ENCODE assay signal across 8 mouse cellular contexts in genomic region chr15:103323455-103324247, GRCm38 (mm10). TPM values are rescaled to one million over a fixed set of nuclear protein-coding genes. Genes with fewer than 3 reads are reported as not detected.
DNase-seq lines count a peak whose midpoint lies in the region; ATAC-seq lines count a peak whose summit lies in the region.

No protein-coding gene starts in this region.

- peak overlapping the region; percentile 62 for H3K9ac ChIP-seq in hindbrain, embryonic 11.5 days (ENCODE audit: low read depth, low read length)

- no peaks in the 10 kb centered on the region for H3K36me3 ChIP-seq in hindbrain, embryonic 11.5 days (ENCODE audit: control insufficient read depth, insufficient read depth, low read length)
- H3K36me3 ChIP-seq in macrophage (ENCODE audit: inconsistent target): peaks cover 38% of the 10 kb centered on the region; the same call in 1 of the 2 replicates

- peak; percentile 84 for DNase-seq in R1 (ENCODE audit: low read depth, low spot score)
- peak; percentile 86 for DNase-seq in cerebellum, adult 8-10 months
- peak; percentile 84 for DNase-seq in forelimb bud, embryonic 11.5 days (ENCODE audit: low read depth, low spot score)
- DNase-seq in hindbrain, embryonic 11.5 days (ENCODE audit: low spot score): peak; percentile 92
- peak; percentile 75 to 80 for DNase-seq in layer of hippocampus, postnatal 25 days (ENCODE audit: extremely low spot score in 1 of 2, low spot score in 1 of 2)
- peak; percentile 80 for DNase-seq in right cerebral cortex, adult 18-20 months
- DNase-seq in urinary bladder, postnatal 4 days (ENCODE audit: low spot score in 2 of 2): peak; percentile 86 to 92

- H3K9me3 ChIP-seq in hindbrain, embryonic 11.5 days (ENCODE audit: control insufficient read depth, low read length): no peaks in the 10 kb centered on the region

- WGBS in hindbrain, embryonic 11.5 days: under 1% methylated on average over 32 of the region's 40 CpGs
- WGBS in macrophage (ENCODE audit: missing documents): 2% methylated on average over 40 of the region's 40 CpGs

- peaks cover 6% of the 10 kb centered on the region; the same call in 1 of the 2 replicates for H3K4me1 ChIP-seq in hindbrain, embryonic 11.5 days (replicated peaks; ENCODE audit: control insufficient read depth, insufficient read depth, low read length)

- H3K79me2 ChIP-seq in macrophage (ENCODE audit: inconsistent target): peaks cover 57% of the 10 kb centered on the region

- peak overlapping the region; percentile 73 for H3K4me2 ChIP-seq in hindbrain, embryonic 11.5 days (replicated peaks; ENCODE audit: low read depth, low read length)

- H3K27me3 ChIP-seq in hindbrain, embryonic 11.5 days (ENCODE audit: control insufficient read depth, insufficient read depth, low read length): no peaks in the 10 kb centered on the region

- peak overlapping the region; percentile 78 for H3K27ac ChIP-seq in hindbrain, embryonic 11.5 days (ENCODE audit: low read depth, low read length)
- H3K27ac ChIP-seq in macrophage: 0 out of 2 replicates have a peak overlapping the region, but pooled peaks have one; percentile 9

- peak overlapping the region; percentile 68 for H3K4me3 ChIP-seq in hindbrain, embryonic 11.5 days (ENCODE audit: low read depth, low read length)
- H3K4me3 ChIP-seq in macrophage (ENCODE audit: inconsistent target): peak overlapping the region; percentile 35

- ATAC-seq in hindbrain, embryonic 11.5 days (ENCODE audit: low FRiP score): peak; percentile 99

RNA-seq across cellular contexts. Expression of gene Gpr84, which starts 13.2 kb away (rescaled TPM):
- polyA plus RNA-seq in hindbrain, embryonic 11.5 days (2014; fragmentation: Nextera tagmentation; extraction: Ambion mirVana): 0.11 and 0.34 TPM in 2 replicates
- 1 to 10 TPM in 1 of 2 experiments, under 1 TPM in 1; 0.66 to 1.1 TPM for total RNA-seq in layer of hippocampus, postnatal 25 days (2021)
- 10 to 100 TPM in 3 of 26 experiments, 1 to 10 TPM in 20, under 1 TPM in 2, not detected in 1; 0.55 to 12.0 (median 5.2) TPM for total RNA-seq in macrophage (2018; cell fraction: chromatin; rRNA removed)
- 10 to 100 TPM in 20 of 26 experiments, 1 to 10 TPM in 6; 1.4 to 72.5 (median 17.4) TPM for total RNA-seq in macrophage (2018; cell fraction: cytosol; rRNA removed)
- 10 to 100 TPM in 23 of 26 experiments, 1 to 10 TPM in 2, not detected in 1; 3.5 to 71.3 (median 23.9) TPM for total RNA-seq in macrophage (2018; cell fraction: nucleus; rRNA removed)
- polyA plus RNA-seq in macrophage (2018): 0.93 to 14.5 TPM (median 3.7 TPM) in 3 replicates

RNA-seq across cellular contexts. Expression of gene Zfp385a, which starts 16.2 kb away (rescaled TPM):
- polyA plus RNA-seq in hindbrain, embryonic 11.5 days (2014; fragmentation: Nextera tagmentation; extraction: Ambion mirVana): 19.7 and 22.2 TPM in 2 replicates
- total RNA-seq in layer of hippocampus, postnatal 25 days (2021): 10 to 100 TPM; 40.7 to 45.0 TPM
- total RNA-seq in macrophage (2018; cell fraction: chromatin; rRNA removed): 10 to 100 TPM; 10.2 to 43.2 (median 26.3) TPM
- 10 to 100 TPM; 50.8 to 93.1 (median 78.8) TPM for total RNA-seq in macrophage (2018; cell fraction: cytosol; rRNA removed)
- total RNA-seq in macrophage (2018; cell fraction: nucleus; rRNA removed): 10 to 100 TPM; 21.9 to 59.1 (median 37.0) TPM
- 38.1 to 73.9 TPM (median 63.3 TPM) in 3 replicates for polyA plus RNA-seq in macrophage (2018)

RNA-seq across cellular contexts. Expression of gene Itga5, which starts 42.9 kb away (rescaled TPM):
- polyA plus RNA-seq in hindbrain, embryonic 11.5 days (2014; fragmentation: Nextera tagmentation; extraction: Ambion mirVana): 16.4 and 20.0 TPM in 2 replicates
- 1 to 10 TPM; 1.4 to 2.4 TPM for total RNA-seq in layer of hippocampus, postnatal 25 days (2021)
- total RNA-seq in macrophage (2018; cell fraction: chromatin; rRNA removed): 1,000 to 10,000 TPM in 11 of 26 experiments, 100 to 1,000 TPM in 15; 166 to 3,228 (median 638) TPM
- total RNA-seq in macrophage (2018; cell fraction: cytosol; rRNA removed): 100 to 1,000 TPM in 9 of 26 experiments, 10 to 100 TPM in 17; 29.3 to 430 (median 82.6) TPM
- 1,000 to 10,000 TPM in 2 of 26 experiments, 100 to 1,000 TPM in 23, 10 to 100 TPM in 1; 94.1 to 1,525 (median 507) TPM for total RNA-seq in macrophage (2018; cell fraction: nucleus; rRNA removed)
- 24.4 to 49.9 TPM (median 30.3 TPM) in 3 replicates for polyA plus RNA-seq in macrophage (2018)

RNA-seq across cellular contexts. Expression of gene Copz1, which starts 51.1 kb away (rescaled TPM):
- 310 and 313 TPM in 2 replicates for polyA plus RNA-seq in hindbrain, embryonic 11.5 days (2014; fragmentation: Nextera tagmentation; extraction: Ambion mirVana)
- 100 to 1,000 TPM; 101 to 105 TPM for total RNA-seq in layer of hippocampus, postnatal 25 days (2021)
- 10 to 100 TPM; 15.7 to 68.2 (median 42.7) TPM for total RNA-seq in macrophage (2018; cell fraction: chromatin; rRNA removed)
- 100 to 1,000 TPM; 109 to 211 (median 159) TPM for total RNA-seq in macrophage (2018; cell fraction: cytosol; rRNA removed)
- 100 to 1,000 TPM in 7 of 26 experiments, 10 to 100 TPM in 19; 29.9 to 123 (median 77.5) TPM for total RNA-seq in macrophage (2018; cell fraction: nucleus; rRNA removed)
- 123 to 145 TPM (median 136 TPM) in 3 replicates for polyA plus RNA-seq in macrophage (2018)

Comparison
In these comparisons a context has a peak if more than half of its experiments do, and no peak if none do; other contexts are left out.
1. Peak in every context shown above with its lines: DNase-seq, ATAC-seq, H3K4me3 ChIP-seq and H3K27ac ChIP-seq.